Mouse (Mus musculus) forebrain, embryonic 15.5 days (tissue): ENCODE data around the gene Mroh9. TPM values are rescaled to one million over a fixed set of nuclear protein-coding genes. Genes with fewer than 3 reads are reported as not detected.

Experiments
- ATAC-seq: fragments of 200-750 bp; cut with Nextera tagmentation; replicated peaks from 2 replicates; pipeline ENCODE4 v1.8.0; 2017; ENCODE audit warnings: mild to moderate bottlenecking, moderate TSS enrichment, moderate library complexity
- H3K27ac ChIP-seq: fragments of 300-500 bp; sonication (generic); replicated peaks from 2 replicates; pipeline ENCODE4 v1.5.1; 2015; ENCODE audit warnings: mild to moderate bottlenecking, inconsistent platforms
- H3K27me3 ChIP-seq: fragments of 300-500 bp; sonication (generic); 2 replicates; pipeline ENCODE4 v1.6.1; 2015; ENCODE audit warnings: inconsistent platforms
- H3K36me3 ChIP-seq: fragments of 300-500 bp; sonication (generic); 2 replicates; pipeline ENCODE4 v1.6.1; 2015; ENCODE audit warnings: mild to moderate bottlenecking, inconsistent platforms
- H3K4me1 ChIP-seq: fragments of 300-500 bp; sonication (generic); 2 replicates; pipeline ENCODE4 v1.6.1; 2015; ENCODE audit warnings: inconsistent platforms
- H3K4me2 ChIP-seq: fragments of 300-500 bp; sonication (generic); replicated peaks from 2 replicates; pipeline ENCODE4 v1.6.1; 2015; ENCODE audit warnings: mild to moderate bottlenecking, inconsistent platforms
- H3K4me3 ChIP-seq: fragments of 300-500 bp; sonication (generic); 2 replicates; pipeline ENCODE4 v1.5.1; 2015; ENCODE audit warnings: mild to moderate bottlenecking, inconsistent platforms
- H3K9ac ChIP-seq: fragments of 300-500 bp; sonication (generic); replicated peaks from 2 replicates; pipeline ENCODE4 v1.6.1; 2015; ENCODE audit warnings: mild to moderate bottlenecking, inconsistent platforms
- H3K9me3 ChIP-seq: fragments of 300-500 bp; sonication (generic); 2 replicates; pipeline ENCODE4 v1.6.1; 2016; ENCODE audit warnings: inconsistent platforms
- WGBS: fragments of 180-500 bp; shearing (Covaris S2); methylation state at CpG from one replicate; pipeline ENCODE4 v1.1.7; 2015; ENCODE audit warnings: mixed read lengths; 5-methylcytosine and 5-hydroxymethylcytosine counted together
- polyA plus RNA-seq: library from polyadenylated mRNA; unstranded; fragments of >200 nt; fragmentation: Nextera tagmentation; extraction: Ambion mirVana; gene quantifications from 2 replicates; pipeline ENCODE4 v1.2.1, GENCODE M21; 2015

Mroh9 gene
- not detected in 2 replicates for polyA plus RNA-seq

GRCm38 (mm10) chr1:163085570-163085969, at the start of gene Mroh9:
Mroh9 (minus strand) TSS chr1:163085670.
- no peak within 1 kb of the TSS for H3K9ac ChIP-seq
- H3K4me2 ChIP-seq = no peak within 1 kb of the TSS
- ATAC-seq = no peak
- no peak within 1 kb of the TSS for H3K4me3 ChIP-seq
- WGBS = 91% methylated on average over 2 of the region's 2 CpGs
- no peak within 1 kb of the TSS for H3K27ac ChIP-seq
- H3K36me3 ChIP-seq = no peaks in the 10 kb centered on the region
- H3K4me1 ChIP-seq = no peaks in the 10 kb centered on the region
- no peaks in the 10 kb centered on the region for H3K27me3 ChIP-seq
- no peaks in the 10 kb centered on the region for H3K9me3 ChIP-seq

DNA sequence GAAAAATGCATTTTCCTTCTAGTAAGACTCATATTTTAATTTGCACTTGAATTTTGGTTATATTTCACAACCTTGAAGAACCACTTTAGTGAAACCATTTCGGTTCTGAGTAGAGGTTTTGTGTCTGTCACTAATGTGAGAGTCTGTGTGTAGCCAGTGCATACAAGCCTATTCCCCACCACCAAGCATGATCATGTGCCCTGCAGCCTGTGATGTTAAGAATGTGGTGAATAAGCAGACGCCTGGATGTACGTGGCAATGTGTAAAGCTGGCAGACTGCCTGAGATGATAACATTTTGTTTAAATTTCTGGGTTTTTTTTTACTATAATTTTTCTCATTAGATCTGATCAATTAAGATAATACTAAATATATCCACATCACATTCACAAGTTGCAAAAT, 44.5 kb upstream of the Mroh9 start:
- Histone ChIP-seq H3K27ac (no peak overlapping the region), H3K4me2 (no peak overlapping the region), H3K4me3 (no peak overlapping the region), H3K36me3 (no peaks in the 10 kb centered on the region), H3K9ac (no peak overlapping the region), H3K27me3 (no peaks in the 10 kb centered on the region), H3K4me1 (peaks cover 11% of the 10 kb centered on the region), H3K9me3 (no peaks in the 10 kb centered on the region)
- ATAC-seq = 0 out of 2 replicates have a peak, but pooled peaks have one; percentile 62
- WGBS = 49% methylated on average over 3 of the region's 3 CpGs

DNA sequence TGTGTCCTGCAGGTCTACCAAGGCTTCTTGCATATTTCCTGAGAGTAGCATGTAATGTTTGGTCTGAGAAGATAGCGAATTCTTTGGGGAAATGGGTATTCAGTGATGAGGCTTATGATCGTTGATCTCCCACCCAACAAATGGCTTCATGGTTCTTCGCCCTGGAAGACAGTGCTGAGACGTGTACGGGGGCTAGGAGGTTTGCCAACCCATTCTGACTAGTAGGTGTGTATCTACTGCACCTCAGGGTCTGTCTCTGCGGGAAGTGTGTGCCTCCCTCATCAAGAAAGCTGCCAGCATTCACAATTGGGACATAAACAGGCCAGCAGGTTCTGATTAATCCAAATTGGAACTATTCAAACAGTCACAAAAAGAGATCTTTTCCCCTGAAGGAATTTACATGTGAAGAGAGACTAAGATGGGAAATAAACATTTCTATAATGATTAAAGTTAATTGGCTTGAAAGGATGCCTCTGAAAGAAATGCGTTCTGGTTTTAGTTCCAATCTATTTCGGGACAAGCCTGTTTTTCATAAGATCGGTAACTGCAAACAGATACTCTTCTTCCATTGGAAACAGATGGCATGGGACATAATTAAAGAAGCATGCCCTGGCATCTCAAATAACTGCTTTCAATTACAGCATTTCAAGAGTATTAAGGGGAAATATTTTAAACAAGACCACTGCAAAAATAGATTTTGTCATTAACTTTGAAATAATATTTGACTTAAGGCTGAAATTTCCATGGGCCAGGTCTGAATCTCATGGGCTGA, 43.8 kb upstream of the Mroh9 start:
- Histone ChIP-seq H3K4me3 (no peak overlapping the region), H3K27me3 (no peaks in the 10 kb centered on the region), H3K4me2 (no peak overlapping the region), H3K9me3 (no peaks in the 10 kb centered on the region), H3K9ac (no peak overlapping the region), H3K36me3 (no peaks in the 10 kb centered on the region), H3K4me1 (peaks cover 11% of the 10 kb centered on the region), H3K27ac (peak overlapping the region; percentile 17; the same call in 1 of the 2 replicates)
- ATAC-seq = no peak
- WGBS = 49% methylated on average over 9 of the region's 9 CpGs

DNA sequence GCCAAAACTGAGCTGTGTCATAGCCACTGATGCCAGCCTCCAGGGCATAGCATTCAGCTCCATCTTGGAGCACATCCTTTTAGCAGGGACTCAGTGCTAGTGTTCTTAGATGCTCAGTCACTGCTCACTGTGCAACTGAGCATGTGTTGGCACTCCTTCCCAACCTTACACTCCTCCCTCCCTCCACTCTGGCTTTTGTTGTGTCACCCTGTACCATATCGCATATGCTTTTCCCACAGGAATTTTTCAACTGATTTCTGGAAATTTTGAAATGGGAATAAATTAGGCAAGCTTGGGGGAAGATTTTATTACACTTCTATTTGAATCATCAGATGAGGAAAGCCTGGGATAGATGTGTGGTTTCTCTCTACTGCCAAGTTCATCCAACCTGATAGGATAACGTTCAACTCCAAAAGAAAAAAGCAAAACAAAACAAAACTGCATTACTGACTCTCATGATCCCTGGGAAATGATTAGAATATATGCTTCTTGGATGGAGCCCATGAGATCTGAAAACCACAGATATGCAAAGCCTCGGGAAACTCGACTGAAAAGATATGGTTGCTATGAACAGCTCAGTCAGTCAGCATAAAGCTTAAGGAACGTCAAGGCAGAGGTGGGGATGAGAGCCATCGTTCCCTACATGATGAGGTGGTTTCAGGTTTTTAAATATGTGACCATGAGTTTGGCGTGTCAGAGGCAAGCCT, 40.9 kb upstream of the Mroh9 start:
- Histone ChIP-seq H3K4me2 (no peak overlapping the region), H3K27ac (no peak overlapping the region), H3K9ac (no peak overlapping the region), H3K9me3 (no peaks in the 10 kb centered on the region), H3K4me3 (no peak overlapping the region), H3K36me3 (no peaks in the 10 kb centered on the region), H3K27me3 (no peaks in the 10 kb centered on the region), H3K4me1 (peaks cover 11% of the 10 kb centered on the region)
- no peak; the same call in 1 of the 2 replicates for ATAC-seq
- WGBS = 81% methylated on average over 7 of the region's 7 CpGs

DNA sequence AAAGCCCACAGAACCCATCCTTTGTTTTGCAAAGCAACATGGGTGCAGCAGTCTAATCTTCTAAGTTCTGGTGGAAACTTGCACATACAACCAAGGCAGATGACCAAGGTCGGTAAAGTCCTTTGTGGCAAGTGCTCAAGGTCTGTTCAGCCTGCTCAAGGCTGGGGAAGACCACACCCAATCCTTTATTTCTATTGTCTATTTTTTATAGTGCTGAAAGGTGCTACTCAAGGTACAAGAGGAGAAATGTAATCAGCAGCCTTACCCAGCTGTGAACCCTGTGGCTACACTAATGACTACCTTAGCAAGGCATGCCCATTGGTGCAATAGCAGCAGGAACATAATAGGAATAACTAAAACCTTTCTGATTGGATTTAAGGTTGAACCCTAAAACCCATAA, 36.9 kb upstream of the Mroh9 start:
- Histone ChIP-seq H3K27me3 (no peaks in the 10 kb centered on the region), H3K27ac (no peak overlapping the region), H3K4me1 (no peaks in the 10 kb centered on the region), H3K4me3 (no peak overlapping the region), H3K36me3 (no peaks in the 10 kb centered on the region), H3K4me2 (no peak overlapping the region), H3K9me3 (no peaks in the 10 kb centered on the region), H3K9ac (no peak overlapping the region)
- no peak for ATAC-seq
- 88% methylated on average over 1 of the region's 1 CpGs for WGBS

DNA sequence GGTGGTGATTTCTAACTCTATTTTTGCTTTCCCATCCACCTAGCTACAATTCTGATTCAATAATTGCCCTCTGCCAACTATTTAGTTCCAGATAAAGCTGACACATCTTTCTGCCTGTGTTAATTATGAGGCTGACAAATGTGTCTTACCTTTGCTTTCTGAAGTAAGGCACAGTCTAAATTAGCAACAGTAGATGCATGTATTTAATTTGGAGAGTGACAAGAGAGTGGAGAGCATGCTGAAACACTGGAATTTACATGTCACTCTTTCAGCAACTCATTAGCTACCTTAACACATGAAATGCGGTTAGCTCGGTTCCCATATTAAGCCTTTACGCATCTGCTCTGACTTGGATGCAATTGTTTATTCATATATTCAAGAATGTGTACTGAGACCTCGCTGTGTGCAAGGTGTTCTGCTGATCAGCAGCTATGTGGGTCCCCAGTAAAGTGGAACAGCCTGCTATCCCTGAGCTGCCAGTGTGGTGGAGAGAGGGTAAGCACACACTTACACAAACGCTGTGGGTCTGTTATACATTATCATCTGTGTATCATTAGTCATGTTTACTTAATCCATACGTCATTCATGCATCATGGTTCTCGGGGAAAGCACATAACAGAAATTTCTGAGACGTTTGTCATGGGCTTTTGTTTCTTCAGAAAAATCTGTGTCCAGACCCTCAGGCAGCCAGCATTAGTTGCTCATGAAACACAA, 28.1 kb upstream of the Mroh9 start:
- Histone ChIP-seq H3K9ac (no peak overlapping the region), H3K4me1 (no peaks in the 10 kb centered on the region), H3K4me3 (no peak overlapping the region), H3K27me3 (no peaks in the 10 kb centered on the region), H3K36me3 (no peaks in the 10 kb centered on the region), H3K4me2 (no peak overlapping the region), H3K9me3 (no peaks in the 10 kb centered on the region), H3K27ac (no peak overlapping the region)
- 66% methylated on average over 8 of the region's 8 CpGs for WGBS
- ATAC-seq = peak; percentile 58; the same call in 1 of the 2 replicates

DNA sequence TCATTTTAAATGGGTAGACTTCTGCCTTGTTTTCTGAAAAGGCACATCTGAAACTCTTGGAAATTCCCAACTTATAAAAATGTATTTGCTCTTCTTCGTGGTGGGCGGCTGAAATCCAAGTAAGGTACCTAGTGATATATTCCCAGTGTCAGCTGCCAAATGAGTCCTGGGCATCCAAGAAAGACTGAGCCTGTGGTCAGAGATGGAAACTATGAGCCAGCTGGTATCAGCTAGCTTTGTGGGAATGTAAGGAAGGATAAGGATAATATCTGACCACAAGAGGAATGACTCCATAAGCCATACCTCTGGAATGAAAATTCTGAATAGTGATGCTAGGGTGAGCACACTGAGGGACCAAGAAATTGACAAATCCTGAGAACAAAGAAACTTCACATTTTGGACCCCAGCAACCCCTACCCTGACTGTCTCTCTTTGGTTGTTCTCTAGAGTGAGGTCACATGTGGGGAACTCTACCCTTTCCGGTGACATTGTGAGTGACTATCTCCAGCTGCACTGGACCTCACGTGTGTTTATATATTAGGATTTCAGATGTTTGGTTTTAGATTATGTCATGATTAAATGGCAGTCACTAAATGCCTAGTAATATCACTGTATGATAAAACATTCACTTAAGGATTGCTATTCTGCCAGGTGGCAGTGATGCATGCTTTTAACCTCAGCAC, 27.2 kb upstream of the Mroh9 start:
- no peaks in the 10 kb centered on the region for H3K4me1 ChIP-seq
- no peaks in the 10 kb centered on the region for H3K36me3 ChIP-seq
- H3K9ac ChIP-seq = no peak overlapping the region
- no peak overlapping the region for H3K4me3 ChIP-seq
- no peak for ATAC-seq
- 90% methylated on average over 4 of the region's 4 CpGs for WGBS
- H3K4me2 ChIP-seq = no peak overlapping the region
- no peaks in the 10 kb centered on the region for H3K27me3 ChIP-seq
- H3K27ac ChIP-seq = no peak overlapping the region
- H3K9me3 ChIP-seq = no peaks in the 10 kb centered on the region

DNA sequence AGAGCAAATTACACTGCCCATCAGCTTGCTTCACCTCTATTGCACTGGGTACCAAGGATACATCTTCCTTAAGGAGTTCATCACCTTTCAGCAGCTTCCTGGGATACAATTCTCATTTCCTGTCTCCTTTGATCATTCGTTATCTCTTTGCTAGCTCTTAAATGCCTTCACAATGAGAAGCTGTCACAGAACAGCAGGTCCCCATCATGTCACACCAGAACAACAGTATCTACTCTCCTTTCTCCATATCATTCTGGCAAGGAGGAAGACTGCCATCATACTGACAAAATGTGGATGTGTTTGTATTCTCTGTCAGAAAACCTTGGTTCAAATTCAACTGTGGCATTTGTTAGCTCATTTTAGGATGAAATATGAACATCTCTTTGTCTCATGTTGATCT, 19.5 kb upstream of the Mroh9 start:
- no peak overlapping the region for H3K9ac ChIP-seq
- no peak overlapping the region for H3K27ac ChIP-seq
- H3K27me3 ChIP-seq = no peaks in the 10 kb centered on the region
- no peaks in the 10 kb centered on the region for H3K36me3 ChIP-seq
- H3K4me2 ChIP-seq = no peak overlapping the region
- no peaks in the 10 kb centered on the region for H3K9me3 ChIP-seq
- no peak overlapping the region for H3K4me3 ChIP-seq
- no peaks in the 10 kb centered on the region for H3K4me1 ChIP-seq
- WGBS = 63% methylated on average over 1 of the region's 1 CpGs
- no peak for ATAC-seq

DNA sequence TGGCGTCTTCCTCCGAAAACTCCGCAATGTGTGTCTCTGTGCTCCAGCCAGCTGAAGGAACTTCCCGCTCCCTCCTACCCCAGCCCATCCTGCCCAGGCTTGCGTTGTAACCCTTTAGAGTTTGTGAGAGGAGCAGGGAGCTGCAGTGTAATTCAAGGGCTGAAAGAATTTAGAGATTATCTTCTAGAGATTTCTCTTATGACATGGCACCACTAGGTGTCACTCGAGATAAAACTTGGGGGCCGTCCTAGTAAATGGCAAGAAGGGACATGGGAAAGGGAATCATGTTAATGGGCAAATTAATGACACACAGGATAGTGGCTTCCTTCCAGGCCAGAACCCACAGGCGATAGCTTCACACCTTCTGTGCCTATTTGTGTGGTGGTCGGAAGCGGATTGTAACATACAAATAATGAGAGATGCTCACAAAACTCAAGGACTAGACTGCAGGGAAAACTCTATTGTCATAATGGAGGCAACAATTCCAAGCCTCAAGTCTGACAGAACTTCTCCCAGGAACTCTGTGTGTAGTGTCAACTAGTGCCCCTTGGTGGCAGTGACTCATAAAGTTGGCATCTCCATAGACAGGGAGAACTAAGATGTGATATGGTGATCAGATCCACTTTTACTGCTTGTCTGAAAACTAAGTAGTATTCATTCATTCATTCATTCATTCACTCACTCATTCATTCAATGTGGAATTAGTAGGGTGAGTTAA, 6.1 kb upstream of the Mroh9 start:
- 55% methylated on average over 10 of the region's 10 CpGs for WGBS
- no peak overlapping the region for H3K27ac ChIP-seq
- H3K9ac ChIP-seq = no peak overlapping the region
- peak; percentile 43; the same call in 1 of the 2 replicates for ATAC-seq
- H3K9me3 ChIP-seq = no peaks in the 10 kb centered on the region
- H3K36me3 ChIP-seq = no peaks in the 10 kb centered on the region
- no peaks in the 10 kb centered on the region for H3K4me1 ChIP-seq
- no peak overlapping the region for H3K4me2 ChIP-seq
- no peak overlapping the region for H3K4me3 ChIP-seq
- no peaks in the 10 kb centered on the region for H3K27me3 ChIP-seq

- peak; percentile 82; the same call in 1 of the 2 replicates for ATAC-seq
- H3K27ac ChIP-seq = no peak overlapping the region
- no peaks in the 10 kb centered on the region for H3K4me1 ChIP-seq
- no peak overlapping the region for H3K4me2 ChIP-seq
- no peaks in the 10 kb centered on the region for H3K9me3 ChIP-seq
- no peaks in the 10 kb centered on the region for H3K27me3 ChIP-seq
- H3K9ac ChIP-seq = no peak overlapping the region
- WGBS = 7% methylated on average over 1 of the region's 1 CpGs
- no peaks in the 10 kb centered on the region for H3K36me3 ChIP-seq
- H3K4me3 ChIP-seq = no peak overlapping the region
These were observed 15.0 kb downstream of the Mroh9 start for GRCm38 (mm10) chr1:163070502-163070901.

- no peak for ATAC-seq
- Histone ChIP-seq H3K9me3 (no peaks in the 10 kb centered on the region), H3K36me3 (no peaks in the 10 kb centered on the region), H3K27ac (no peak overlapping the region), H3K27me3 (no peaks in the 10 kb centered on the region), H3K4me1 (no peaks in the 10 kb centered on the region), H3K4me2 (no peak overlapping the region), H3K9ac (no peak overlapping the region), H3K4me3 (no peak overlapping the region)
- 77% methylated on average over 3 of the region's 3 CpGs for WGBS
These were observed 25.1 kb downstream of the Mroh9 start for GRCm38 (mm10) chr1:163060381-163060780.
